Mouse (Mus musculus) ovary, postnatal 14 days (tissue): ENCODE measurements around the gene Calm2.

Source experiments
- DNase-seq: peaks from one replicate; pipeline ENCODE4 v3.0.0; 2022; ENCODE audit warnings: low spot score

Calm2 gene

DNA sequence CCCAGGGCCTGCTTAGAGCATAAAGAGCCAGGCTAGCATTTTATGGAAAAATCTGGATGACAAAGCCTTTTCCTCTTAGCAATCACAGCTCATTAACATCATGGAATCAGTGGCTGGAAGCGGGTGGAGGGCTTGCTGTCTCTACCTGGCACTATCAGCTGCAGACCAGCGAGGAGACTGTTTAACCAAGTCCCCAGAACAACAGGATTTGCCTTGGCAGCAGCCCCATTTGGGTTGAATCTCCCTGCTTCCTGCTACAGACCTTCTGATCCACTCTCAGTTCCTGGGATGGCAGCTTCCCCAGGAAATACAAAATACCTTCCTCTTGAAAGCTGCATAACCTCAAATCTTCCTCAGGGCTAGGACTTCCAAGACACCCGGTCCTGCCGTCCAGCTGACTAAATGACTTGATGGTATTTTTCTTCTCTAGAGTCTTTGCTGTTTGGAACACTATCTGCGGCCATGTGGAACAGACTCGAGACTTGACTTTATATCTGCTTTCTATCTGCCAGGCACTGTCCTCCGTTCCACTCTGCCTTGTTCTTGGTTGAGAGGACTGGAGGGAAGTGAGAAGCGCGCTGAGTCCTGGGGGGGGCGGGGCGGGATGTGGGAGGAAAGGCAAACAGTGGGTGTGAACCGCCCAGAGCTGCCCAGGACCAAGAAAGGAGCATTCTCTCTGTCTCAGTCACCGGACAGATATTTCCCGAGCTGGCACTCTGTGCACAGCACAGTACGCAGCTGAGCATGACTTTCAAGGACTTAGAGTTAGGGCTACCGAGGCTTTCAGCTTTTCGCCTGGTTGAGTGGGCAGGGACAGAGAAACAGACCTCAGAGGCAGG, 12.4 kb upstream of the Calm2 start:
- no peak for DNase-seq

DNA sequence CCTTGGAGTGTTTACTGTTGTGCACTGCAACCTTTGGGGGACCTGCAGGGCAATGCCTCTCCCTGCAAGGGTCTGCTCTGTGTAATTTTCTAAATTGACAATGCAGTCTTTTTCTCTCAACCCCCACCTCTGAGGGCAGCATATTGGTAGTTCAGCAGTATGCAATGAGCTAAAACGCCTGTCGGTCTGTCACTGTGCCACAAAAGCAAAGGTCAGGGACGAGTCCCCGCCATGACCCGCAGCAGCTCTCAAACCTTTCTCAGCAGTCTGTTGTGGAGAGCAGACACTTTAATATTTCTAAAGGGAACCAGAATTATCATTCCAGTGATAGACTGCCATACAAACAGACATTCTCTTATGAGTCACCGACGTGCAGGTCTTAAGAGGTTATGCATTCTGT, 11.2 kb upstream of the Calm2 start:
- DNase-seq = no peak

DNA sequence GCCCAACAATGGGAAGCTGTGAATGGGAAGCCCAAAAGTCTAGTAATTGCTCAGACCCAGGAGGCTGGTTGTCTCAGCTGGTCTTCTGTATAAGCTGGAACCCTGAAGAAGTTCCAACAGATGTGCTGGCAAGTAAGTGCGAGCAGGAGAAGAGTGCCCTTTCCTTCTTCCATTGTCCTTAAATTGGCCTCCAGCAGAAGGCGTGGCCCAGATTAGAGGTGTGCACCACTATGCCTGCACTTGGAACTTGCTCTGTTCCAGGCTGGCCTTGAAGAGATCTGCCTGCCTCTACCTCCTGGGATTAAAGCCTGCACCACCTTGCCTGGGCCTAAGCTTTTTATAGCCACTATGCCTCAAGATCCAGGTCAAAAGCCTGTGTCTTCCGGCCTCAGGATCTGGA, 7.4 kb upstream of the Calm2 start:
- DNase-seq = no peak

DNA sequence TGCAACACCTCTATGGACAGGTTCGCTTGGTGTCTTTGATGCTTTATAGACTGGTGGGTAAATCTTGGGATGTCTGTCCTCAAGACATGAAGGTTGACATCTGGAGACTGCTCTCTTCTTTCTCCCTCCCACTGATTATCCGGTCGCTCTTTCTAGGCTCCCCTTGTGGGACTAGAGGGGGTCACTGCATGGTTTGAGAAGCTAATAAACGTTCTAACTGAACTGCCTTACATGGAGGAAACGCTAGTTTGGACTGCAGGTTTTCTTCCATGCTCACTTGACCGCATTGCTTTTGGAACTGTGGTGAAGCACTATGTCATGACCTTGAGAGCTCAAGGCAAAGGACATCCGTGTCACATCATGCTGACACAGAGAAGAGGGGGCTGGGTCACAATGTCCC, 6.6 kb upstream of the Calm2 start:
- DNase-seq = no peak

DNA sequence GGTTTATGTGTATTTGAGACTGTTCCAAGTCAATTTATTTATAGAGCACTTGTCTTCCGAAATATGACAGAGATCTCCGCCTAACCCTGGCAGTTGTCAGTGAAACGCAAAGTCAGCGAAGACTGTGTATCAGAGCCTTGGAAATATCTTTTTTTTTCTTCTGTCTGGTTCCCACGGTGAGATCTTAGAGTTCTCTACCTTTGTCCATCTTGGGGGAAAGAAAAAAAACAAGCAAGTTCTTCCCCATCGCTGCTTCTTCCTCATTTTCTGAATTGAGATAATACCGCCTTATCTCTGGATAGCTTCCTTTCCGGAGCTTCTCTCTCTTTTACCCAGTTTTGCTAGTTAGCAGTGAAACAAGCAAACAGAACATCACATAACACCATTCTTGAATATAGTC, 2.1 kb upstream of the Calm2 start:
- no peak for DNase-seq

DNA sequence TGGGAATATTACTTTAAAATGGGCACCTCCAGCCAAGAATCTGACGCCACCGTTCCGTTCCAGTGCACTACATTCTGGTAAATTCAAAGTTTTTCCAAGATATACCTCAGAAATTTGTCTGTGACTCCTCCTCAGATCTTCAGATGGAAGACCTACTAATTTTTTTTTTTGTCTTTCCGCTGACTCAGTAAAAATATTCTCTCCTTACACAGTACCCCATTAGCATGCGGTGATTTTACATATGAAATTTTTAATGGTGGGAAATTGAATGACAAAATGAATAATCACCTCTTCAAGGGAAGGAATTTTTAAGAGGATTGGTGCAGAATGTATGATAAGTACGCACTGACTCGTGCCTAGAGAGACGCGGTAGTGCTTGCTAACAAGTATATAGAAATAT, 1.6 kb upstream of the Calm2 start:
- DNase-seq = no peak

DNA sequence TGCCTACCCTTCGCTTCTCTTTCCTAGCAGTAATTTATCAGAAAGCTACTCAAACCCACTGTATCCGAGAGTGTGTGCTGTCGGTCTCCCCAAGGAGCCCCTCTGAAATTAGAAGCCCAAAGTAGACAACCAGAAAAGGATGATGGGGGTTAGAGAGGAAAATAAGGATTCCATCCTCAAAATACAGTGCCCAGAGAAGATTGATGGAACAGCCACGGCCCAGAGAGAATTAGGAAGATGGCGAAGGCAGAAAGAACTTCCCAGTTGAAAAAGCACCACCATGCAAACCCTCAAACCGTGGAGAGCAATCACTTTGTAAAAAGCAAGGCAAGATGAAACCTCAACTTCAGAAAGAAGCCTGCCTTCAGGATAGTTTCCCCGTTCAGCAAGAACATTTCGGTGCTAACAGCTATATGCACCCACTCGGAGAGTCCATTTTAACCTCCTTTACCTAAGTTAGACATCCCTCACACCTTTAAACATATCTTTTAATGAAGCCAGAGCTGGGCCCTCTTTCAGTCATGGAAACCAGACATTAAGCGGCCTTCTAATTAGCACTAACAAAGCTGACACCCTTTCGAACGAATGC, 971 bp upstream of the Calm2 start:
- DNase-seq = no peak

DNA sequence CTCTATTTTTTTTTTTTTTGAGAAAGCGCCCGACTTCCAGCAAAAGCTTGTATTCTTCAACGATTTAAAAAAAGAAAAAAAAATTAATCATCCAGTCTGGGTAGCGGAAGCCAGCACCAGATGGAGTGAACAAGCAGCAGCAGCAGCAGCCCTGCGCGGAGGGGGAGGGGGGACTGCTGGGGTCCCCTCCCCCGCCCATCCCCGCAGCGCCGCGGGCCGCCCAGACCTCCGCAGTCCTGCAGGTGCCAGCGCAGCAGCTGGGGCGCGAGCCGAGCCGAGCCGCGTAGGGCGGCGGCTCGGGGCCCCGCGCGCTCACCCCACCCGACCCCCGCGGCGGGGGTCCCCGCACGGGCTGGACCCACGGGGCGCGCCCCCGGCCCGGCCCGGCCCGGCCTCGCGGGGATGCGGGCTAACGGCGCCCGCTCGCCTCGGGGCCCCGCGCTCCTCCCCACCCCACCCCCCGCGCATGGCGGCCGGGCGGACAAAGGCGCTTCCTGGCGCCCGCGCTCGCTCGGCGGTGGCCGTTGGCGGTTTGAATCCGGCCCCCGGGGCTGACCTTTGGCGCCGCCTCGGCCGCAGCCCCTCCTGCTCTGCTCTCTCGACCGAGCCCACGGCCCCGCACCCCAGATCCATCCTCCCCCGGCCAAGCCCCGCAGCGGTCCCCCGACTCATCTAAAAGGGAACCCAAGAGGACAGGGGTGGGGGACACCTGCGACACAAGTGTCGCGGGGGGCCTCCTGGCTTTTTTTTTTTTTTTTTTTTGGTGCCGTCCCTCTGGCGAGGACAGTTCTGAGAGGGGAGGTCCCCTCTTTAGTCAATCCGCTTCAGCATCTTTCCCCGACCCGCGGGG, 593 bp downstream of the Calm2 start:
- peak; percentile 51 for DNase-seq

DNA sequence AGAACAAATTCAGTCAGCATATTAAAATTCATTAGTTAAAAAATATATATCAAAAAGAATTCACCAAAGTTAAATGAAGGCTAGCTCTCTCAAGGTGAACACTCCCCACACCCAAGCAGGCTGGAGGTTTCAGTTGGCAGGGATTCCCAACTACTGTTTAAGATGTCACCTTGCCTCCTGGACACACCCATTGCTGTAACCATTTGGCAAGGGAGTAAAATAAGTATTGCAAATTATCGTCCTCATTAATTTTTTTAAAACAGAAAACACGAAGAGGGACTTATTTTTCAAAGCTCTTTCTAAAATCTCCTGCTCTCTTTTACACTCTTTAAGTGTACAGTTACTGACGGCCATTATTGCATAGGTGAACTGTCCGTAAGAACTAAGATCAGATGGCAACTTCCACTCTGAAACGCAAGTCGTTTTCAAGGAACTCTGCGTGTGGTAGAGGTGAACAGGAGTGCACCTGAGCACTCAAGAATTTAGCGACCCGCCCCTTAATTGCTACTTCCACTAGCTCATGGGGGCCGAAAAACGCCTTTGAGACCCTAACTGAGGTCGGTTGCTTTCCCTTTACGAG, 1.3 kb downstream of the Calm2 start:
- no peak for DNase-seq

DNA sequence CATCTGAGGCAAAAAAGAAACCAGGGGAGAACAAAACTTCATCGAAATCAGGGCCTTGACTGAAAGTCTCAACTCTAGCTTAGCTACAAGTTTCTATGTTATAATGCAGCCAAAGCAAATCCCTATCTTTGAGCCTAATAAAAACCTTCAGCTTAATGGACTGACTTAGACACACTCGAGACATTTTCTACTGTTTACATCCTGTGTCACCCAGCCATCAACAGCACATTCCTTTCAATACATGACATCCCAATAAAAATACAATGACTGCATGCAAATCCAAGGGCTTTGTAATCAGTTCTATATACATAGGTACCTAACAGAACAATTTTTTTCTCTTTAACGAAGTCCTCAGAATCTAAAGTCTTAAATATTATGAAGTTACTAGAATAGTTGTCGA, 2.0 kb downstream of the Calm2 start:
- no peak for DNase-seq

DNA sequence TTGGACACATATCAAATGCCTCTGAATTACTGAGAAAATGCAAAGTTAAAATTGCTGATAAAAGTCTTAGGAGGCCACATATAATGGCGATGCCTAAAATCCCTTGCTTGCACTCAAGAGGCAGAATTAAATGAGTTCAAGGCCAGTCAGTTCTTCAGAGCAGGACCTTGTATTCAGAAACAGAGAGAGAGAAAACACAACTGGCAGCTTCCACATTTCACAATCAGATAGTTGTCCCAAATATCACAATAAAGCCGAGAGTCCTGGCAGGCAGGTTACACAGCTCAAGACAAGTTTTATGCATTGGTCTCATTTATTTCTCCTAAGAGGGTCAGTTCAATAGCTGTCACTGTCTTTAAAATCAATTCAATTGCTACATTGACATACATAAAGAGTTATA, 5.2 kb downstream of the Calm2 start:
- DNase-seq = no peak

DNA sequence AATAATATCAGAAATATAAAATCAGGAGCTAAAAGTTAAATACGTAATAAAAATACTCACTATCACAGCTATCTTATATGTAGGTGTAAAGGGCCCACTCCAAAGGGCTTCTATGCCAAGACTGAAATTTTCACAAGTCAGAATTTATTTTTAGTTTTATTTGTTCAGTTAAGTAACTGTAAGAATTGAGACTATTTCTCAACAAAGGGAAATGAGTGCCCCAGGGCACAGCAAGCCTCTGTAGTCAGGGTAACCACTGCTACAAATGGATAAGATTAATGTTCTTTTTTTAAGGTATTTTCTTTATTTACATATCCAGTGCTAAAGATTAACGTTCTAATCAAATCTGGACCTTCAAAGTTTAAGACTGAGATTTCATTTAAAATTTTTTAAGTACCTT, 7.3 kb downstream of the Calm2 start:
- no peak for DNase-seq

DNA sequence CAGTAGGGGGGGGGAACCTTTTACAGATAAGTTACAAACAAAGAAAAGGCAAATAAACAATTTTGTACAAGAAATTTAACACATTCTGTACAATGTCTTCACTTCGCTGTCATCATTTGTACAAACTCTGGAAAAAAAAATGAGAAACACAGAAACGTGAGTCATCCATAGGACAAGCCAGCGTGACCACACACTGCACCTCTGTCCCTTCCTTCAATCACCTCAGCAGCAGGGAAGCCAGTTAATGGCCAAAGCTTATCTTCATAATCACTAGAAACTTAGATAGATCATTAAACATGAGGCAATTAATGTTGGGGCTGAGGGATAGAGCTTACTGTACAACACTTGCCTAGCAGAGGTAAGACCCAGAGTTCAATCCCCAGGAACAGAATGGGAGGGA, 12.8 kb downstream of the Calm2 start:
- no peak for DNase-seq

DNA sequence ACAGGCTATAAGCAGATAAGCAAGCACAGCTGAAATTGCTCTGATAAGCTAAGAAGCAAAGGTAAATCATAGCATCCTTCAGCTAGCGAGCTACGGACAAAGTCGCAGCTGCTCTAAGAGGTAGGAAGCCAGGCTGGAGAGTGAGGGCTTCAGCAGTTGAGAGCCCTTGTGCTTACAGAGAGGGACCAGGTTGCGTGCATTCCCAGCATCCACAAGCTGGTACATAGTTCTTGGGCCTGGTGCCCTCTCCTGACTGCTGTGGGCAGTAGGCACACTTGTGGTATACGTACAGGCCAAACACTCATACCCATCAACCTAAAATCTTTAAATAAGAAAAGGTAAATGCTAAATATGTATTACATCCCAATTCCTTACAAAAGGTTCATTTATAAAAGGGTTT, 14.0 kb downstream of the Calm2 start:
- DNase-seq = no peak

DNA sequence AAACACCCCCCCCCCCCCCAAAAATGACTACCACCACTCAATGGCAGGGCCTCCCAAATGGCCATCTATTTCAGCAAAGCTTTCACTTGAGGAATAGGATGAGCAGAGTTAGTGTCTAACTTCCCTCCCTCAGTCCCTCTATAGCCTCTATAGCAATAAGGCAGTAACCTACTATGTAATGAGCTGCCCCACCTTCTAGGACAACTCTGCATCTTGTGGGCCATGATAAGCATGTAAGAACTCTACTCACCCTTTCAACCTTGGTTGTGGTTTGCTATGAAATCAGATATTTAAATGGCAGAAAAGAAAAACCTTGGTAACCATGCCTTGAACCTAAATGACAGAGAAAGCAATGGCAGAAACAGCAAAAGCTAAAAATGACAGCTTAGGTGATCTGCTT, 14.4 kb downstream of the Calm2 start:
- no peak for DNase-seq

DNA sequence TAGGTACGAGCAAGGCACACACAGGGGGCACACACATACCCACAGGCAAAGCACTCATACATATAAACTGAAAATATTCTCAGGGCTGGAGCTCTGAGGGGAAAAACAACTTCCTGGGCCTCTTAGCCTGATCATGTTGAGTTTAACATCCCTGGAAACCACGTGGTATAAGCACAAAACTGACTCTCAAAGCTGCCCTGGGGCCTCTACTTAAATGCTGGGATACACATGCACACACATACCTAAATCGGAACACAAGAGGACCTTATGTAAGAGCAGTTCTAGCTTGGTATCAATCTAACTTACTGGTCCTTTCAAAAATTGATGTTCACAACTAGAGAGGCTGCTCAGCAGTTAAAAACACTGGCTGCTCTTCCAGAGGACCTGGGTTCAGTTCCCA, 17.3 kb downstream of the Calm2 start:
- DNase-seq = no peak

DNA sequence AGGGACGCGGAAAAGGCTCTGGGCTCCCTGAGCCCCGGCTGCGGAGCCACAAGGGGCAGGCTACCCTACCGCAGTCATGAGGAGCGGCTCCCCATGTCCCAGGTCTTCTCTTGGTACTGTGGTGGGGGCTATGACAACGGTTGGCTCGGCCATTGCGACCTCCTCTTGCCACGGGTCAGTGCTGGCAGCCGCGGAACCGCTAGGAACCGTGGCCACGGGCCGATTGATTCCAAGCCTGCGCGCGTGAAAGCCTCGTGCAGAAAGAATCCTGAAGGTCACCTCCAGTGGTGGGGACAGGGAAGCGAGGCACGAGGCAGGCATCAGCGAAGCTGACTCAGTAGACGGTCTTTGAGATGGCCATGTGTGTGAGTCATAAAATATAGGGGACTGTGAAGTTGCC, 19.2 kb downstream of the Calm2 start, which contains the start of gene Stpg4:
Stpg4 (minus strand) TSS at position 231 of the 400 bp plus-strand sequence.
- DNase-seq = no peak

DNA sequence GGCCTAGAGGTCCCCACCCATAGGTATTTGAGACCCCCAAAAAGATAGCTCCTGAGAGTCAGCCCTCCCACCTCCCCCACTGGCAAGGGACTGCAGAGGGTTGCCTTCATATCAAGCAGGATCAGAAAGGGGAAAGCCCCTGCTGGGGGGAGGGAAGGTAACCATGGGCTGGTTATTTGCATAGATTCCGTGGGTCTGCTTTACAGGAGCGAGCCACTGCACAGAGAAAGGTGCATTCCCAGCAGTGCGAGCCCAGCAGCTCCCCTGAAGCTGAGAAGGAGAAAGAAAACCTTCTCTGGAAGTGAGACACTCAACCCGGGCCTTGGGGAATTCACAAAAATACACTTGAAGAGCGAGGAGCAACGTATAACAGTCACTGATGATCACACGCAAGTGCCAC, 28.7 kb downstream of the Calm2 start:
- DNase-seq = no peak

DNA sequence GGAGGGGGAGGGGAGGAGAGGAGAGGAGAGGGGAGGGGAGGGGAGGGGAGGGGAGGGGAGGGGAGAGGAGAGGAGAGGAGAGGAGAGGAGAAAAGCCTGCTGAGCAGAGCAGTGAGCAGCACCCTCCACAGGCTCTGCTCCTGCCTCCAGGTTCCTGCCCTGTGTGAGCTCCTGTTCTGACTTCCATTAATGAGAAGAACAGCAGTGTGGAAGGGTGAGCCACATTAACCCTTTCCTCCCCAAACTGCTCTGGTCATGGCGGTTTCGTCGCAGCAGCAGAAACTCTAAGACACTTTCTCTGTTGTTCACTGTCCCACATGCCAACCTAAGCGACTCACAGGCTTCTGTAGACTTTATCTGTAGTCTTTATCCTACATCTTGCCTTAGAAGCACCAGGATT, 40.1 kb downstream of the Calm2 start:
- DNase-seq = no peak

DNA sequence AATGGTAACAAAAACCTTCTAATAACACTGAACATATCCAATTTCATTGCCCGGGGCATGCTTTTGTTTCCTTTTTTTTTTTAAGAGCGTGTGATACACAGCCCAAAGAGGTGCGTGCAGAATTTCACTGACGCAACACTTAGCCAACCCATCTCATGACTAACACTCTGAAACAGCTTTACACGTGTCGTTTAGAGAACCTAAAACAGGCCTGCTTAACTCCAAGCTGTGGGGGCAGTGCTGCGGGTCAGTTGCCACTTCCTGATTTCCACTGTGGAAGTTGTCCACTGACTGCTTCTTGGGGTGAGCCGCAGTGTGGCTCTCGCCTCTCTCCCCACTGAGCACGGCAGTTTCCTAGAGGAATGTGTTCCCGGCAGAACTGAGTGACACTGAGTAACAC, 41.2 kb downstream of the Calm2 start:
- DNase-seq = no peak

DNA sequence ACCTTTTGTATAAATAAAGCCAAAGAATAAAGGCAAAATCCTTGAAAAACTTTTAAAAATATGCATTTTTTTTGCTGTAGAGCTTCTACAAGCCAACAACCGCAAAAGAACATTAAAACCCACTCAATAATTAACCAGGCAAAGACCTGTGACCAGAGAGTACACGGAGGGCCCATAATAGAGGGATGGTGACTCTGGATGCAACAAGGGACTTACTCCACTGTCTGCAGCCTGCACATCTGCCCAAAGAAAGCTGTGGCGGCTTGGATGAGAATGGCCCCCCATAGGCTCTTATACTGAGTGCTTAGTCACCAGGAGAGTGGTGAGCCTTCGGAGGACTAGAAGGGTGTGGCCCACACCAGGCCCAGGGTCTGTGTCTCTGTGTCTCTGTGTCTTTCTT, 43.3 kb downstream of the Calm2 start:
- DNase-seq = no peak

DNA sequence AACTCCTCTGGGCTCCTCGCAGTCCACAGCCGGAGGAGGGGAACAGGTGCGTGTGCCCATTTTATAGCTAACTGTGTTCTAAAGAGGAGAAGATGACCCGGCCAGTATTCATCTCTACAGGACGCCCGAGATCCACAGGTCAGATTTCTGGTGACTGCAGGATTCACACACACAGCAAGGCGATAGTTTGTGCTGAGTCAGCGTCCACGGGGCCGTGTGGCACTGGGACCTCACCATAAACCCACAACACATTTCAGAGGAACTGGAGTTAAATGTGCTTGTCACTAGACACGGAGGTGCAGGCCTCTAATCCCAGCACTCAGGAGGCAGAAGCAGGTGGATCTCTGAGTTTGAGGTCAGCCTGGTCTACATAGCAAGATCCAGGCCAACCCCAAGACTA, 44.3 kb downstream of the Calm2 start:
- no peak for DNase-seq

DNA sequence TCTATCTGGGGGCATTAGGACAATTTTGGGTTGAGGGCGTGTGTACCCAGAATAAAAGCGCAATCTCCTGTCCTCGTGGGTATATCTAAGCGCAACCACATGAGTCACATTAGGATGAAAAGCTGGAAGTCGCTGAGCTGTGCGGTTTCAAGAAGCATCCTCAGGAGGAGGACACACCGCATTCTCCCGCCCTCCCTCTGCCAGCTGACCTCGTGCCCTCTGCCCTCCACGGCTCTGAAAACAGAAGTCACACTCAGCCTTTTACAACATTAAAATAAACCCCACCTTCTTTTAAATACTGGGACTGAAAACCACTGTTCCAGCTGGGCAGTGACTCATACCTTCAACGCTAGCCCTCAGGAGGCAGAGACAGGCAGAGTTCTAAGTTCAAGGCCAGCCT, 49.6 kb downstream of the Calm2 start:
- no peak for DNase-seq
